Mouse (Mus musculus) embryonic facial prominence, embryonic 11.5 days (tissue): ENCODE measurements around the gene Heg1. TPM values are rescaled to one million over a fixed set of nuclear protein-coding genes. Genes with fewer than 3 reads are reported as not detected.

ENCODE experiments used
- ATAC-seq: fragments of 200-750 bp; cut with Nextera tagmentation; replicated peaks from 2 replicates; pipeline ENCODE4 v1.8.0; 2017; ENCODE audit warnings: low read depth; ENCODE audit not compliant: insufficient number of reproducible peaks, low FRiP score, low TSS enrichment
- DNase-seq: peaks from one replicate; pipeline ENCODE4 v3.0.0-alpha.2; 2015; ENCODE audit warnings: low spot score
- H3K27ac ChIP-seq: fragments of 300-500 bp; sonication (generic); replicated peaks from 2 replicates; pipeline ENCODE4 v1.5.1; 2014; ENCODE audit warnings: mild to moderate bottlenecking, low read depth, low read length, control low read depth
- H3K27me3 ChIP-seq: fragments of 300-500 bp; sonication (generic); 2 replicates; pipeline ENCODE4 v1.6.1; 2014; ENCODE audit warnings: mild to moderate bottlenecking, low read length, moderate library complexity, mixed read lengths; ENCODE audit not compliant: control insufficient read depth, insufficient read depth
- H3K36me3 ChIP-seq: fragments of 300-500 bp; sonication (generic); replicated peaks from 2 replicates; pipeline ENCODE4 v1.6.1; 2014; ENCODE audit warnings: low read depth, mild to moderate bottlenecking, low read length, moderate library complexity, mixed read lengths; ENCODE audit not compliant: control insufficient read depth, insufficient read depth
- H3K4me1 ChIP-seq: fragments of 300-500 bp; sonication (generic); 2 replicates; pipeline ENCODE4 v1.6.1; 2014; ENCODE audit warnings: low read length, mixed read lengths; ENCODE audit not compliant: control insufficient read depth, insufficient read depth
- H3K4me2 ChIP-seq: fragments of 300-500 bp; sonication (generic); 2 replicates; pipeline ENCODE4 v1.6.1; 2014; ENCODE audit warnings: low read depth, mild to moderate bottlenecking, control low read depth, low read length, moderate library complexity
- H3K4me3 ChIP-seq: fragments of 300-500 bp; sonication (generic); 2 replicates; pipeline ENCODE4 v1.5.1; 2014; ENCODE audit warnings: low read depth, low read length, control low read depth
- H3K9ac ChIP-seq: fragments of 300-500 bp; sonication (generic); replicated peaks from 2 replicates; pipeline ENCODE4 v1.6.1; 2014; ENCODE audit warnings: mild to moderate bottlenecking, control low read depth, low read length
- H3K9me3 ChIP-seq: fragments of 300-500 bp; sonication (generic); replicated peaks from 2 replicates; pipeline ENCODE4 v1.6.1; 2016; ENCODE audit warnings: mild to moderate bottlenecking, low read length, inconsistent platforms, mixed read lengths; ENCODE audit not compliant: control insufficient read depth
- WGBS: fragments of 180-500 bp; shearing (Covaris S2); extraction: QIAGEN DNeasy Blood & Tissue Kit; methylation state at CpG from one replicate; pipeline ENCODE4 v1.1.7; 2014; 5-methylcytosine and 5-hydroxymethylcytosine counted together
- polyA plus RNA-seq: library from polyadenylated mRNA; unstranded; fragments of >200 nt; fragmentation: Nextera tagmentation; extraction: Ambion mirVana; gene quantifications from 2 replicates; pipeline ENCODE4 v1.2.1, GENCODE M21; 2014

Heg1 gene
- polyA plus RNA-seq, 1 experiment from 2014 or later, result 12.4 TPM

GRCm38 (mm10) chr16:33687724-33688123, 3.6 kb downstream of the Heg1 start:
- no peak overlapping the region for H3K4me2 ChIP-seq
- H3K9me3 ChIP-seq, result no peaks in the 10 kb centered on the region
- 72% methylated on average over 3 of the region's 3 CpGs for WGBS
- no peaks in the 10 kb centered on the region for H3K4me1 ChIP-seq
- no peak for DNase-seq
- no peaks in the 10 kb centered on the region for H3K36me3 ChIP-seq
- H3K9ac ChIP-seq, result no peak overlapping the region
- no peak overlapping the region for H3K4me3 ChIP-seq
- no peak for ATAC-seq
- H3K27ac ChIP-seq, result no peak overlapping the region
- H3K27me3 ChIP-seq, result no peaks in the 10 kb centered on the region

DNA sequence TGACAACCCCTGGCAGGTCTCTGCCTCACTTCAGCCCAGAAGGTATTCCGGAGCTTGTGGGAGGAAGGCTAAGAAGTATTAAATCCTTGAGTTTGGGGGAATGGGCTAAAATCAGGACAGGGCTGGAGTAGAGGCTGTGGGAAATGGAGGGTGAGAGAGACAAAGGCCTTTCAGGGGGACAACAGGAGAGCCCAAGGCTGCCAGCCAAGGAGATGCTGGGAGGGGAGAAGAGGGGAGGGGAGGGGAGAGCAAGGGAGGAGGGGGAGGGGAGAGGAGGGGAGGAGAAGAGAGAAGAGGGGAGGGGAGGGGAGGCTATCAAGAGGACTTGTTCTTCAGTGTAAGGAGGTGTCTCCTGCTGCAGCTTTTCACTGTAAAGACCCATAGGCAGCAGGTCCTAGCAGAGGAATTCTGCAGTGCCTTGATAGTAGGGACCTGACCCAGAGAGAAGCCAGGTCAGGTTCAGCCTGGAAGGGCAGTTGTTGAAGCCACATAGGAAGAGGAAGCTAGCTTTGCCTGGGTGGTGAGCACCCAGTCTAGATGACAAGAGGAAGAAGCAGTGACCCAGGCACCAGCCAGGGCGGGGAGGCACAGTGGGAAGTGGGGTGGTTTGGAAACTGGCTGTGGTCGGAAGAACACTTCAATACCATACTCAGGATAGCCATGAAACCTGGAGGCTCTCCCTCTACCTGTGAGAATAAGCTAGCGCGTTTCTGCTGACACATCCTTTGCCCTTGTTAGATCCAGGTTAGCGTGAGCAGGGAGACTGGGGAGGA, 7.0 kb downstream of the Heg1 start:
- Histone ChIP-seq H3K4me2 (no peak overlapping the region), H3K4me1 (no peaks in the 10 kb centered on the region), H3K9ac (no peak overlapping the region), H3K27ac (no peak overlapping the region), H3K27me3 (no peaks in the 10 kb centered on the region), H3K36me3 (no peaks in the 10 kb centered on the region), H3K4me3 (no peak overlapping the region), H3K9me3 (no peaks in the 10 kb centered on the region)
- WGBS, result 79% methylated on average over 6 of the region's 6 CpGs
- ATAC-seq, result no peak
- DNase-seq, result no peak

GRCm38 (mm10) chr16:33693553-33693952, 9.4 kb downstream of the Heg1 start:
- Histone ChIP-seq H3K9ac (no peak overlapping the region), H3K36me3 (no peaks in the 10 kb centered on the region), H3K9me3 (no peaks in the 10 kb centered on the region), H3K4me3 (no peak overlapping the region), H3K4me1 (no peaks in the 10 kb centered on the region), H3K27me3 (no peaks in the 10 kb centered on the region), H3K4me2 (no peak overlapping the region), H3K27ac (no peak overlapping the region)
- 75% methylated on average over 1 of the region's 1 CpGs for WGBS
- DNase-seq (no peak), ATAC-seq (no peak)

DNA sequence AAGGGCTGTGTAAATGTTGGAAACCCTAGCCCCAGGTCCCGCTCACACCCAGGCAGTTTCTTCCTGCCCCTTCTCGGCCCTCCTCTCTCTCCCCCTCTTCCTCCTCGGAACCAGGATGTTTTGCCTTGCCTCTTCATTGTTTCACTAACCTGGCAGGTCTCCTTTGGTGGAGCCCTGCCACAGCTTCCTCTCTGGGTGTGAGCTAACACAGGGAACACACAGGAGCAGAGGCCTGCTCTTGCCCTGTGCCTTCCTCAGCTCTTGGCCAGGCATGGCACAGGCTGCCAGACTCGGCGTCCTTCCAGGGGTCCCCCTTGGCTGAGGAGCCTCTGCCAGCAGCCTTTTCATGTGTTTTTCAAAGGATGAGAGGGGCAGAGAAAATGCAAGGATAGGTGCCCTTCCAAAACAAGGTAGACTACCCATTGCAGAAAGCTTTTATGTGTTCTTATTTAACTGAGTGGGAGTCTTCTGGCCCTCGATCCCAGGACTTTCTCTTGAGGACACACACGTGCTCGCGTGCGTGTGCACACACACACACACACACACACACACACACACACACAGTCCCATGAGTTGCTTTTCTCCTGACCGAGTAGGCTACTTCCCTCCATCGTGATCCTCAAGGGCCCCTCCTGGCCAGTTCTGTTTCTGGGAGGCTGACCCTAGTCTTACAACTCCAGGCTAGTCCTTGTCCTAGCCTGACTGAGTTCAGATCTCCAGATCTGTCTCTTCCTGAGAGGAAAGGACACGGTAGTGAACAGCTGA, 12.8 kb downstream of the Heg1 start:
- H3K4me2 ChIP-seq, result no peak overlapping the region
- H3K4me1 ChIP-seq, result no peaks in the 10 kb centered on the region
- ATAC-seq, result no peak
- H3K36me3 ChIP-seq, result no peaks in the 10 kb centered on the region
- H3K9ac ChIP-seq, result no peak overlapping the region
- 71% methylated on average over 13 of the region's 13 CpGs for WGBS
- no peak overlapping the region for H3K4me3 ChIP-seq
- no peak overlapping the region for H3K27ac ChIP-seq
- H3K9me3 ChIP-seq, result no peaks in the 10 kb centered on the region
- DNase-seq, result no peak
- H3K27me3 ChIP-seq, result no peaks in the 10 kb centered on the region

DNA sequence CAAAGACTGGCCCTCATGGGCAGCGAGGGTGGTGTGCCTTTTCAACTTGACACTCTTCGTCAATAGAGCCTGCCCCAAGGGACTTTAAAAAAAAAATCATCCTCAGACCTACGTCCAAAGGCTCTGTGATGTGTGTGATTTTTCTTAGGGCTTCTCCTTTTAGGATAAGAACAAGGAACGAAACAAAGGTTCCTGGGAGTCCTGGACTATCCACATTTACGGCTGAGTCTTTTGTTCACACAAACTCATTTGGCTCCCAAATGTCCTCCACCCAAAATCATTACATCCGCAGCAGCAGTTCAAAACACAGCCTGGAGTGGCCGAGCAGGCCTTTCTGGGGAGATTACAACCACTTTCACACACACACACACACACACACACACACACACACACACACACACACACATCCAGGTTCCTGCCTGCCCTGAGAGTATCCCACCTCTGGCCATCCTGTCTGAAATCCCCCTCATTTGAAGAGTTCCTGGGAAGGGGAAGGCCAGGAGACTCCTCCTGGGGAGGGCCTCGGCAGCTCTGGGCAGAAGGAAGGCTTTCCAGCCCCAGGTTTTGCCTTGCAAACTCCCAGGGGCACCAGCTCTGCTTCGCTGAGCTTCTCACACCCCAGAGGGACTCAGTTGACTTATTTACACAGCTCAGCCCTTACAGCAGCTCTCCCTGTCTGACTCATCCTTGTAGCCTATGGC, 13.6 kb downstream of the Heg1 start:
- Histone ChIP-seq H3K4me3 (no peak overlapping the region), H3K4me2 (no peak overlapping the region), H3K9me3 (no peaks in the 10 kb centered on the region), H3K27me3 (no peaks in the 10 kb centered on the region), H3K27ac (no peak overlapping the region), H3K9ac (no peak overlapping the region), H3K4me1 (no peaks in the 10 kb centered on the region), H3K36me3 (no peaks in the 10 kb centered on the region)
- WGBS, result 59% methylated on average over 9 of the region's 9 CpGs
- DNase-seq (no peak), ATAC-seq (no peak)

GRCm38 (mm10) chr16:33698277-33698790, 14.2 kb downstream of the Heg1 start:
- Histone ChIP-seq H3K36me3 (no peaks in the 10 kb centered on the region), H3K4me2 (no peak overlapping the region), H3K9ac (no peak overlapping the region), H3K27ac (no peak overlapping the region), H3K9me3 (no peaks in the 10 kb centered on the region), H3K4me1 (no peaks in the 10 kb centered on the region), H3K27me3 (no peaks in the 10 kb centered on the region), H3K4me3 (no peak overlapping the region)
- no peak for DNase-seq
- ATAC-seq, result no peak
- WGBS, result 64% methylated on average over 12 of the region's 12 CpGs

- Histone ChIP-seq H3K4me2 (no peak overlapping the region), H3K9ac (no peak overlapping the region), H3K36me3 (no peaks in the 10 kb centered on the region), H3K27me3 (no peaks in the 10 kb centered on the region), H3K4me3 (no peak overlapping the region), H3K27ac (no peak overlapping the region), H3K4me1 (no peaks in the 10 kb centered on the region), H3K9me3 (no peaks in the 10 kb centered on the region)
- WGBS, result 45% methylated on average over 5 of the region's 5 CpGs
- DNase-seq (no peak), ATAC-seq (no peak)
Measured at GRCm38 (mm10) chr16:33700584-33700983, 16.4 kb downstream of the Heg1 start.
